Mouse (Mus musculus): ENCODE results near the gene Ints7.

- no peak for TF ChIP-seq CTCF (IDR thresholded peaks at IDR 0.05; ENCODE audit: low read depth)
- no peak for TF ChIP-seq EP300 (IDR thresholded peaks at IDR 0.05; ENCODE audit: low read depth)
These were observed 57.2 kb downstream of the Ints7 start for GRCm38 (mm10) chr1:191632511-191633095.

Measured in liver, embryonic 14.5 days (tissue).